Mouse (Mus musculus) B cell, adult 62 days (primary cell): Measurements from ENCODE around the gene Peli1. TPM values are rescaled to one million over a fixed set of nuclear protein-coding genes. Genes with fewer than 3 reads are reported as not detected.

Experiments
- total RNA-seq: library from RNA; stranded (reverse); gene quantifications from 4 replicates; pipeline ENCODE4 v1.2.4, GENCODE M21; 2023

Peli1 gene
- total RNA-seq = 80.5 to 100 TPM (median 83.3 TPM) in 4 replicates

GRCm38 (mm10) chr11:21091067-21091427 lies at the start of gene Peli1:
Gene Peli1 (plus strand): TSS chr11:21091291.

Other genes with a start within 250 kb of the Peli1 start
- 72.7 to 82.3 TPM (median 78.0 TPM) in 4 replicates for gene Vps54, start 148.0 kb downstream of the Peli1 start, total RNA-seq